Mouse (Mus musculus): Measurements from ENCODE around the gene Rps6ka2. TPM values are rescaled to one million over a fixed set of nuclear protein-coding genes. Genes with fewer than 3 reads are reported as not detected.

Gene Rps6ka2
- polyA plus RNA-seq, 1 experiment from 2014 or later: 6.5 TPM

DNA sequence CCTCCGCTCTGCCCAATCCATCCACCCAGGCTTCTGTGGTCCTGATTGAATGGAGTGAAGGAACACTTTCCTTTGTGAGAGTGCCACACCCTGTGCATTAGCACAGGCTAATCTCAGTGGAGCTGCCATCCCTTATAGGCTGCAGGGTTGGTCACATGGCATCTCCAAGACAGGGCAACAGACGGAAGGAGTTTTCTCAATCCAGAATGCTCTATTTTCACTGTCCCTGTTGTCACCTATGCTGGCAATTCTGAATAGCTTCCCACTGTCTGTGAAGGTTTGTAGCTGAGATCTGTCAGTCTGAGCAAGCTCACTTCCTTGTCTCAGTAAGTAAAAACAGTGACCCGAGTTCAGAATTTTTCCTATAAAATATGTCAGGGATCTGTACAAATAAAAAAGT, 19.5 kb downstream of the Rps6ka2 start:
- H3K79me2 ChIP-seq (ENCODE audit: inconsistent target): no peaks in the 10 kb centered on the region
- no peaks in the 10 kb centered on the region for H3K36me3 ChIP-seq (ENCODE audit: inconsistent target)
- H3K4me3 ChIP-seq (ENCODE audit: inconsistent target): no peak overlapping the region
- WGBS (ENCODE audit: missing documents): 92% methylated on average over 3 of the region's 3 CpGs
- no peak overlapping the region for H3K27ac ChIP-seq

DNA sequence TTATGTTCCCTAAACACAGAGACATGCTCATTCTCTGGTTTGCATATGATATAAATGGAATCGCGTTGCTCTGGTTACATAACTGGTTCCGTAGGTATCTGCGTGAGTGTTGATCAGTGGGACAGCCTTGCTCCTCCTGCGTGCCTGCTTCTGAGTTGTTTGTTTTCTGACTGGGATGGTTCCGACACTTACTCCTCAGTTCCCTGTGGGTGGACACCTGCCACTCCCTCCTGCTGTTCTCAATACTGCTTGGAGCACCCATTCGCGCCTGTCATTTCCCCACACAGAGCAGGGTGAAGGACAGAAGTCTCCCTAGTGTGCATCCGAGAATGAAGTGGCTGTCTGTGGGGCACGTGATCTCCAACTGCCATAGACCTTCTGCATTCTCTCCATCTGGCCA, 20.1 kb downstream of the Rps6ka2 start:
- H3K27ac ChIP-seq: no peak overlapping the region
- H3K4me3 ChIP-seq (ENCODE audit: inconsistent target): no peak overlapping the region
- 92% methylated on average over 10 of the region's 10 CpGs for WGBS (ENCODE audit: missing documents)
- H3K79me2 ChIP-seq (ENCODE audit: inconsistent target): no peaks in the 10 kb centered on the region
- no peaks in the 10 kb centered on the region for H3K36me3 ChIP-seq (ENCODE audit: inconsistent target)

DNA sequence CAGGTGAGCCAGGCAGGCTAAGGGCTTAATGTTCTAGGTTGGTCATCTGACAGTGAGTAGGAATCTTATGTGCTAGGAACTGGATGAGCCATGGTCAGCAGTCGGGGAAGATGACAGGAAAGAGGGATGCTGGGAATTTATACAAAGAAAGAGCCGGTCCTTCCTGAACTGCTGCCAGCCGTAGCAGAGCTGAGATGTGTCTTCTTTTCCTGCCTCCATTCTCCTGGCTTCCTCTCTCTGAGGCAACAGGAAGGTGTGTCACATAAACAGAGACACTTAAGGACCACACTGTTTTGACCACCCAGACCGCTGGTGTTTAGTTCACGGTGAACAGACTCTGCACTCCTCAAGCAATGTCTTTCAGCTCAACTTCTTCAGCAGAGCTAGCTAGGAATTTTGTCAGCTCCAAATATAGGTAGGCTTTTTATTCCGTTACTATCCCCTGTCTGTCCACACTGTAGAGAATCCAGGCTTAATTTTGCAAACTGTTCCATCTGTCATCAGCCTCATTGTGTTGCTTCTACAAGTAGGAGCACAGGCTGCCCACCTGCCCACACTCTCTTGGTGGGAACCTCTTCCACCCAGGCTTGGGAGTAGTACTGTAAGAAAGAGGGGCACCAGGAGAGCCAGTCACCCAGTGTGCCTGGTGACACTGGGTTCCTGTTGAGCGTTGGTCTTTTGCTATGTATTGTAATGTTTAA, 24.4 kb downstream of the Rps6ka2 start:
- H3K79me2 ChIP-seq (ENCODE audit: inconsistent target): no peaks in the 10 kb centered on the region
- H3K4me3 ChIP-seq (ENCODE audit: inconsistent target): no peak overlapping the region
- 73% methylated on average over 7 of the region's 7 CpGs for WGBS (ENCODE audit: missing documents)
- H3K36me3 ChIP-seq (ENCODE audit: inconsistent target): no peaks in the 10 kb centered on the region
- no peak overlapping the region for H3K27ac ChIP-seq

DNA sequence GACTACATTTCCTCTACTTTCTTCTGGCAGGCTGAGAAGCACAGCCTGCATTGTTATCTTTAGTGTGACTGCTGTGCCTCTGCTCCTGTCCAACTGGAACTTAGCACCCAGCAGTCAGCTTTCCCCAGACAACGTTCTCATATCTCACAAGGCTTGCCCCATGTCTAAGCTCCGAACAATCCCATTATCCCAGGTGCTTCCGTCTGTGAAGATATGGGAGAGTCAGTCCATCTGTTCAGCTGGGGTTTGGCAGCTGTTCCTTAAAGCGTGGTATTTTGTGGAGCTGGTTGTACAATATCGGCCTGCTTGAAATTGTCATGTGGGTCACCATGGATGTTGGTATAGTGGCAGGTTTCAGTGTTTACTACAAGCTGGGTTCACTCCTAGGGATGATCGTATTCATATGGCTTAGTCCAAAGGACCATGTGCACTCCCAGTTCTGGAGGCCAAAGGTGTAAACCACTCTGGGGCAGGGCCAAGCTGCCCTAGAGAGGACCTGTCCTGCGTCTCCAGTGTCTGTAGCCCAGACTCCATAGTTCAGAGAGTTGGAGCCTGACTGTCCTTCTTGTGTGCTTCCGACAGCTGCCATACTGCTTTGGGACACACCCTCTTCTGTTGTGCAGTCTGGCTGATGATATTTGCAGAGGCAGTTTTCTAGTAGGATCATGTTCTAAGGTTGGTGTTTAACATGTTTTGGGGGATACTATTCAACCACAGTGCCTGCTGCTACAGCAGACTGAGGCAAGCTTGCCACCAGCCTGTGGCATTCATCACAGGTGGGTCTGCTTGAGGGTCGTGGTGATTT, 27.4 kb downstream of the Rps6ka2 start:
- H3K36me3 ChIP-seq (ENCODE audit: inconsistent target): no peaks in the 10 kb centered on the region
- 93% methylated on average over 9 of the region's 9 CpGs for WGBS (ENCODE audit: missing documents)
- H3K4me3 ChIP-seq (ENCODE audit: inconsistent target): no peak overlapping the region
- no peak overlapping the region for H3K27ac ChIP-seq
- H3K79me2 ChIP-seq (ENCODE audit: inconsistent target): no peaks in the 10 kb centered on the region

DNA sequence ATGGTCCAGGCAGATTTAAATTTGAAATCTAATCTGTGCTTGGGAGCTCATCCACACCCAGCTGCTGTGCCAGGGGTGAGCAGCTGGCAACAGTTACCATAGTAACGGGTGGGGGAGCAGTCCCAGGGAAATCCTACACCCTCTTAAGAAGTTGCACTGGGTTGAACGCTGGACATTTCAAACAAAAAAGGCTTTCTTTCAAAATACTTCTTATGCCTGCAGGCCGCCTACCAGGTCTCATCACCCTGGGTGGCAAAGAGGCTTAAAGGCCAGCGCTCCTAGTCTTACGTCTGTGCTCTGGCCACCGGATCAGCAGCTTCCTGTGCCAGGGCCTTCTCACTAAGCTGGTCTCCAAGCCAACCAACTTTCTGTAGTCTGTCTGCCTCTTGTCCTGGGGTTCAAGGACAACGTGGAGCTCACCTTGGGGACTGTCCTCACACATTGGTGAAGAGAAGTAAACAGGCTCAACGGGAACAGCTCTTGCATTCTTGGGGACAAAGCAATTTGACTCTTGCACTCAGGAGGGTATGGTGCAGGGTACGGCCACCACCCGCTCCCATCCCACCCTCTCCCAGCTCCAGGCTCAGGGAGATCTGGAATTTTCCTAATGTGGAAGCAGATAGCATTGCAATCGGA, 35.0 kb downstream of the Rps6ka2 start:
- no peak overlapping the region for H3K4me3 ChIP-seq (ENCODE audit: inconsistent target)
- H3K36me3 ChIP-seq (ENCODE audit: inconsistent target): no peaks in the 10 kb centered on the region
- WGBS (ENCODE audit: missing documents): 91% methylated on average over 11 of the region's 11 CpGs
- no peak overlapping the region for H3K27ac ChIP-seq
- no peaks in the 10 kb centered on the region for H3K79me2 ChIP-seq (ENCODE audit: inconsistent target)

DNA sequence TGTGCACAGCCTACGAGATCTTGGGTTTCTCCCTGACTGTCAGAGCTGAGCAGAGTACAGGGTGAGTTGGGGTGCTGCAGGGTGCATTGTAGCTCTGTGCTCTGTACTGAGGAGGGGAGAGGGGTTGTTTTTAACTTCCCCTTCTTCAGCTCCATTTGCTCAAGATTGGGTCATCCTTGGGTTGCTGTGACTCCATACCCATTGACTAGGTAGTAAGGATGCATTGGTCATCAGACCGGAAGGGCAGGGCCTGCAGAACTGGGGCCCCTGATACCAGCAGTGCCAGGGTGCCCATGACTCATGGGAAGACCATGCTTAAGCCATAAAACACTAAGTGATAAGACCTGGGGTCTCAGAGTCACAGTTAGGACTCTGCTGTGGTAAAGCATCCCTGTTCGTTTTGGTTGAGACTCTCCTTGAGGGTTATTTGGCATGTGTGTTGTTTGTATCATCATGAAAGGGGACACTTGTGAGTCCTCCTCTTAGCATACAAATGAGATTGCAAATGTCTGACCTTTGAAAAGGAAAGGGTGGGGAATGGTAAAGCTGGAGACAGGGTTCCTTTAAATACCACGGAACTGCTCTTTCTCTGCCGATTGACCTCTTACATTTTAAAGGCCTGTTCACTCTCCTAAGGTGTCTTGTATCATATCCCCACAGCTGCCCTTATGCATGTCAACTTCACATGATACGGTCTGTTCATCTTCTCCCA, 36.7 kb downstream of the Rps6ka2 start:
- Histone ChIP-seq H3K79me2 (ENCODE audit: inconsistent target) (peaks cover 5% of the 10 kb centered on the region; the same call in 1 of the 2 replicates), H3K36me3 (ENCODE audit: inconsistent target) (no peaks in the 10 kb centered on the region), H3K27ac (no peak overlapping the region), H3K4me3 (ENCODE audit: inconsistent target) (no peak overlapping the region)
- WGBS (ENCODE audit: missing documents): 96% methylated on average over 6 of the region's 6 CpGs

DNA sequence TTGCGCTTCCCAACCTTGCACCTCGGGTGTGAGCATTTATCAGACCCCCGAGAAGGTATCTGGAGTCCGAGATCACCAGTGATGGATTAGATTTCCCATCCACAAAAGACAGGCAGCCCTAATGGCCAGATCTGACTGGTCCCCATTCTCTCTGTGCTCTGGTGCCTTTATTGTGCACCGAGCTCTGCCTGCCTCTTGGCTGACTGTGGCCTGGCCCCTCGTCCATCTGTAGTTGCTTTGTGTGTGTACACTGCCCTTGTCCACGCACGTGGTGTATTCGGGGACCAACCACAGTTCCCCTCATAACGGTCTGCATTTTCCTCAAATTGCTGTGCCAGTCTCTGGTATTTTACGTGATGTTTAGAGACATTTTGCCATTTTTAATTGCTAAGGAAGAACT, 40.7 kb downstream of the Rps6ka2 start:
- Histone ChIP-seq H3K79me2 (ENCODE audit: inconsistent target) (peaks cover 5% of the 10 kb centered on the region; the same call in 1 of the 2 replicates), H3K36me3 (ENCODE audit: inconsistent target) (no peaks in the 10 kb centered on the region), H3K4me3 (ENCODE audit: inconsistent target) (no peak overlapping the region), H3K27ac (no peak overlapping the region)
- WGBS (ENCODE audit: missing documents): 94% methylated on average over 10 of the region's 11 CpGs

DNA sequence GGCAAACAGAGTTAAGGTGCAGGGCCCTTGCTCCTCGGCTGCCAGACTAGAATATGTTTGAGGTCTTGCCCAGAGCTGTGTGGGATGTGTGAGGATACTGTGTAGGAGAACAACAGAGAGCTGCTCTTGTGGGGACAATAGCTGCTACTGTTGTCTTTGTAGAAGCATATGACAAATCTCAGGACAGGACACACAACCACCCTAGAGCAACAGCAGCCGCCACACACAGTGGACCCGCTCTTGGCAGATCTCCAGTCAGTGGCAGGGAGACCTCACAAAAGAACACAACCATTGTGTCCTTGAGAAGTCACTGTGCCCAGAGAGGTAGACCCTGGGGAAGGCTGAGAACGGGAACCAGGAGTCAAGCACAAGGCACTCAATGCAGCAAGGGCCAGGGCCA, 42.0 kb downstream of the Rps6ka2 start:
- Histone ChIP-seq H3K79me2 (ENCODE audit: inconsistent target) (peaks cover 5% of the 10 kb centered on the region; the same call in 1 of the 2 replicates), H3K4me3 (ENCODE audit: inconsistent target) (no peak overlapping the region), H3K36me3 (ENCODE audit: inconsistent target) (no peaks in the 10 kb centered on the region), H3K27ac (no peak overlapping the region)
- 96% methylated on average over 4 of the region's 4 CpGs for WGBS (ENCODE audit: missing documents)

DNA sequence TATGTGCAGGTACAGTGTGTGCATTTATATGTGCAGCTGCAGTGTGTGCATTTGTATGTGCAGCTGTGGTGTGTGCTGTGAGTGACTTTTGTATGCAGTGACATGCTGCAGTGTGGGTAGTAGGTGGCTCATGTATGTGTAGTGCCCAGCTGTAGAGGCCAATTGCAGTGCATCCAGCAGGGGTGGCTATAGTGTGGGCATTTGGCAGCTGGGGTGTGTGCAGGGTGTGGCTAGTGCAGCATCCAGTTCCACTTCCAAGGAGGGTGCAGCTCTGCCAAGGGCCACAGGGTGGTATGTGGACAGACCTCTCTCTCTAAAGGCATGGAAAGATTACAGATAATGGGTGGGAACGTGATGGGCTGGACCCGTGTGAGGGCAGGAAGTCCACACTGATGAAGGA, 43.3 kb downstream of the Rps6ka2 start:
- no peaks in the 10 kb centered on the region for H3K36me3 ChIP-seq (ENCODE audit: inconsistent target)
- H3K27ac ChIP-seq: no peak overlapping the region
- H3K79me2 ChIP-seq (ENCODE audit: inconsistent target): peaks cover 5% of the 10 kb centered on the region; the same call in 1 of the 2 replicates
- H3K4me3 ChIP-seq (ENCODE audit: inconsistent target): no peak overlapping the region
- 70% methylated on average over 2 of the region's 2 CpGs for WGBS (ENCODE audit: missing documents)

DNA sequence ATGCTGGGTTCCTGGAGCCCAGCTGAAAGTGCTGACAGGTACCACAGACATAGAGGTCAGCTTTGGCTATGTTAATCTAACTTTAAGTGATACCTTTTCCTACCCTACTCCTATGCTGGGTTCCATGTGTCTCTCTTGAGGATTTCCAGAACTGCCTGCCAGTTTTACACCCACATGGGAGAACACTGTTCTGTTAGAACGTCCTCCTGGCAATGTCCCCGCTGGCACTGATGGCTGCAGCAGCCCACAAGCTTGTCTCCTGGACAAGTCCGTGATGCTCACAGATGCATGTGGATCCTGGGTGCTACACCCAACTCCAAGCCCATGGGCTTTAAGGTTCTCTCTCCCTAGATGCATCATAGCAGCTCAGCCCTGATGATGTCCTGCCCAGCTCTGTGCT, 44.1 kb downstream of the Rps6ka2 start:
- 98% methylated on average over 3 of the region's 3 CpGs for WGBS (ENCODE audit: missing documents)
- Histone ChIP-seq H3K27ac (no peak overlapping the region), H3K79me2 (ENCODE audit: inconsistent target) (peaks cover 5% of the 10 kb centered on the region; the same call in 1 of the 2 replicates), H3K36me3 (ENCODE audit: inconsistent target) (no peaks in the 10 kb centered on the region), H3K4me3 (ENCODE audit: inconsistent target) (no peak overlapping the region)

DNA sequence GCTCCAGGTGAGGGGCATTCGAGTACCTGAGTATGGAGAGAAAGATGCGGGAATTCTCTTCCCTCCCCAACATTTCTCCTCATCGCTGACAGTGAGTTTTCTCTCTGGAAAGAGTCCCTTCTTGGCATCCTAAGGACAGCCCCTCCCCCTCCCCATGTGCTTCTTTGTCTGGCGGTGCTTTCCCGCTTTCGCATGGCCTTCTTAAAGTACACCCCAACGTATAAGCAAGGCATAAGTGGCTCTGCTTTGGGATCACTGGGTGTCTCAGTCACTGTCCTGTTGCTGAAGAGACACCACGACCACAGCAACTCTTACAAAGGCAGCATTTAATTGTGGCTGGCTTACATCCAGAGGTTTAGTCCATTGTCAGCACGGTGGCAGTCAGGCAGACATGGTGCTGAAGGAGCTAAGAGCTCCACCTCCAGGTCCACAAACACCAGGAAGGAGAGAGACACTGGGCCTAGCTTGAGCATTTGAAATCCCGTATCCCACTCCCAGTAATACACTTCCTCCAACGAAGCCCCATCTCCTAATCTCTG, 47.9 kb downstream of the Rps6ka2 start:
- Histone ChIP-seq H3K79me2 (ENCODE audit: inconsistent target) (no peaks in the 10 kb centered on the region), H3K4me3 (ENCODE audit: inconsistent target) (no peak overlapping the region), H3K36me3 (ENCODE audit: inconsistent target) (no peaks in the 10 kb centered on the region), H3K27ac (no peak overlapping the region)
- WGBS (ENCODE audit: missing documents): 90% methylated on average over 11 of the region's 11 CpGs

DNA sequence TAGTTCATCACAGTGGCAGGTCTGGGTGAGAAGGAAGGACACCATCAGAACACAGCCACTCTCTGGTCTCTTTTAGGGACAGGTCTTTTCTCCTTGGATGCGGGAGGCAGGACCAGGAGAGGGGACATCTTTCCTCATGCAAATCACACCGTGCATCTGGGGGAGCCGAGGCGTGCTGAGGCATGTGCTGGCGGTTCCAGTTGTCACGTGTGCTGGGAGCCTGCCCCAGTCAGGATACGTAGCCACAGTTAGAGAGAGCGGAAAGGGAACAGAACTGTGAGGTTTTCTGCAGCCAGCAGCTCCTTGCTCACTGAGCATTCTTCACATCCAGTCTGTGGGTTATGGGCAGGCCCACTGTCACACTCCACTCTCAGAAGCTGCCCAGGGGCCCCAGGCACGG, 48.5 kb downstream of the Rps6ka2 start:
- H3K4me3 ChIP-seq (ENCODE audit: inconsistent target): no peak overlapping the region
- 65% methylated on average over 9 of the region's 9 CpGs for WGBS (ENCODE audit: missing documents)
- no peaks in the 10 kb centered on the region for H3K79me2 ChIP-seq (ENCODE audit: inconsistent target)
- H3K27ac ChIP-seq: no peak overlapping the region
- H3K36me3 ChIP-seq (ENCODE audit: inconsistent target): no peaks in the 10 kb centered on the region

DNA sequence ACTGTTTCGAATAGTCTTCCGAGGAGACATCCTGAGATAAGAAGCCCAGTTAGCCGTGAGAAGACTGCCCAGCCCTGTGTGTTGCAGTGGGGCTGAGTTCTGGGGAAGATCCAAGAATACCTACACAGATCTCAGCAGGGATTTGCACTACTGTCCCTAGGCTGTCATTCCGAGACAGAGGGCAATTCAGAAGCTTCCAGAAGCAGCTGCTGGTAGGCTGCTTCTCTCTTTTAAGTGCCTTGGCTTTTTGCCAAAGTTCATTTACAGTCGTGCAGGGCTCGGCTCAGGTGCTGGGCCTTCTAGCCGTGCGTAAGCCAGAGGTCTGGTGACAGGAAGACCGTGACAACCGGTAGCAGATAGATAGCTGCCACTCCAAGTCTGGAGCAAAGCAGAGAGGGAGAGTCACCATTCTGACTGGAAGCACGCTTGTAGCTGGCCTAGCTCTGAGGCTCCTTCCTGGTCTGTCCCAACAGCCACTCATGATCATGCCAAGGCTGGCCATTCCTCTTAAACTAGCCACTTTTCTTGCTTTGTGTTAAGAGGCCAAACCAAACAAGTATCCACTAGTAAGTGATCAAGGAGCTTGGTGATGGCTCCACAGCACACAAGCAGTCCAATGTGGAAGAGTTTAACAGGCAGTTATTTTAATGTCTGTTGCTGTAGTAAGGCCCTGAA, 49.3 kb downstream of the Rps6ka2 start:
- WGBS (ENCODE audit: missing documents): 60% methylated on average over 11 of the region's 11 CpGs
- Histone ChIP-seq H3K4me3 (ENCODE audit: inconsistent target) (no peak overlapping the region), H3K27ac (no peak overlapping the region), H3K36me3 (ENCODE audit: inconsistent target) (no peaks in the 10 kb centered on the region), H3K79me2 (ENCODE audit: inconsistent target) (no peaks in the 10 kb centered on the region)

DNA sequence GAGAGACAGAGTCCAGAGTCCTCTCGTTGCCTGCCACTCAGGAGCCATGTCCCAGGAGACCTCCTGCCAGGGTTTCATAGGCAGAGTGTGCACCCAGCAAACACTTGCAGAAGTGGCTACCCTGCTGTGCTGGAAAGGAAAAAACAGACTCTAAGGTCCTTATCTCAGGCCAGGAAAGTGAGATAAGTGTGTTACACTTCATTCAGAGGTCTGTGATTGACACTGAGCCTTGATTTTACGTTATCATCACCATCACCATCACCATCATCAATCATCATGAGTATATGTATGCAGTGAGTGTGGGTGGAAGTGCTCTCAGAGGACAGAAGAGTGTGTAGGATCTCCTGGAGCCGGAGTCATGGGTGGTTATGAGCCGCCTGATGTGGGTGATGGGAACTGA, 51.4 kb downstream of the Rps6ka2 start:
- no peak overlapping the region for H3K27ac ChIP-seq
- H3K79me2 ChIP-seq (ENCODE audit: inconsistent target): no peaks in the 10 kb centered on the region
- no peaks in the 10 kb centered on the region for H3K36me3 ChIP-seq (ENCODE audit: inconsistent target)
- 92% methylated on average over 4 of the region's 4 CpGs for WGBS (ENCODE audit: missing documents)
- no peak overlapping the region for H3K4me3 ChIP-seq (ENCODE audit: inconsistent target)

Data from macrophage (primary cell).